Mouse (Mus musculus) induced T-regulatory cell, adult 2 months (primary cell): ENCODE results near the gene Zfp385a.
A peak's percentile ranks its signal among the peaks of the same experiment; 100 is the strongest.

Source experiments
- DNase-seq: peaks from one replicate; pipeline ENCODE4 v3.0.0-alpha.2; 2012; ENCODE audit warnings: low read depth

Zfp385a gene

GRCm38 (mm10) chr15:103308056-103308875, 31.6 kb downstream of the Zfp385a start:
- no peak for DNase-seq

DNA sequence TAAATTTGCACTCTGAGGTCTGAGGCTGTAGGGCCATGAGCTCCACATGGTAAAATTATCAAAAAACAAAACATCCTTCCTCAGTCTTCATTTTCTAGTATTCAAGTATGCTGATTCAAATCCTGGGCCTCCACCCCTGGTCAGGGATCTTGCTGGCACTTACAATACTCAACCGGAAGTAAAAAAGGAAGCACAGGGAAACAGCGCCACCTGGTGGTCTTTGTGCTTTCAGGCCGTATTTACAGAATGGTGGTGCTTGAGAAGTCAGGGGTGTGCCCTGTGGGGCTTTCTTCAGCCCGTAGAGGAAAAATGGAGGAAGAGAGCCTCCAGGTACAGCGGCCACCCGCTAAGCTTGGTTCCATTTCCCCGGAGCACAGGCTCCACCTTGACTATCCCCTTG, 32.8 kb downstream of the Zfp385a start:
- peak; percentile 98 for DNase-seq

DNA sequence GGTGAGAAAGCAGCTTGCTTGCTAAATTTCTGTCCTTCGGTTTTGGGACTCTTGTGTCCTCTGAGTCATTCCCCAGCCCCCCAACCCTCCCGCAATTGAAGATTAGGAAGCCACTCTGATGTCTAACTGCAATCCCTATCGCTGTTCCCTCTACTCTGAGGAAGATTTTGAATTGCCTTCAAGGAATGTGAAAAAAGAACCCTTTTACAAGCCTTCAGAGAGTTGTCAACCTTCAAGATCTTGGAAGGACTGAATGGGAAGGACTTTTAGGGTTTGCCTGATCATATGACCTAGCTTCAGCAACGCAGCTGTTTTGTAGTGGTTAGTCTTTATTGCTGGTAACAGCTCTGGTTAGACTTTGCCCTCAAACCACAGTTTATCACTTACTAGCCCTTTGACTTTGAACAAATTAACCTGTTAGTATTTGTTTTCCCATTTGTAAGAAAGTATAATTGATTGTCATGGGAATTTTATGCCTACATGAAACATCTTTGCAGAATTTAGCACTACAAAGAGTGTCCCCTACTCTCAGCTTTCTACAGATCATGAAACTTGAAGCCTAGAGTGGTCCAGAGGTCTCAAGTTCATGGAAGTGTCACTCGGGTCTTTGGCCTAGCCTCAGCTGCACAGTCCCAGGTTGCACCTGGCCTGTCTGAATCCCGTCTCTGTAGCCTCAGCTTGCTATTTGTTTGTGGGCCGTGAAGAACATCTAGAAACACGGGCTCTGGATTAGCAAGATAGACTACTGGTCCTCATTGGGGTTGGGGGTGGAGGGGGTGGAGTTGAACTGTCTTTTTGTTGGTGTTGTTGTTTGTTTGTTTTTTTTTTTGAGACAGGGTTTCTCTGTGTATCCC, 33.9 kb downstream of the Zfp385a start:
- DNase-seq: peak; percentile 32

GRCm38 (mm10) chr15:103305070-103305678, 34.7 kb downstream of the Zfp385a start:
- DNase-seq: peak; percentile 92

DNA sequence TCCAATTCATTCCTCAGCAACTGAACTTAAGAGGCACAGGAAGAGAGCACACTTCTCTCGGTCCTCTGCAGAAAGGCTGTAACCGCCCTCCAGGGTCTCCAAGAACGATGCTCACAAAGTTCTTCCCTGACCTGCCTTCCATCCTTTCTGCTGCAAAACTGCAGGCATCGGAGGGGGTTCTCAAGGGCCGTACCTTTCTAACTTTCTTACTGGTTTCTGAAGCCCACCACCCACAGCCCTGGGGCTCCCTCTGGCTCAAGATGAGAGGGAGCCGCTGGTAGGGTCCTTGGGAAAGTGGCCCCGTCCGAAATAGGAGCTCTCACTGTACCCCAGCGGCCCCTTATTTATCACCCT, 35.3 kb downstream of the Zfp385a start:
- DNase-seq: peak; percentile 45

DNA sequence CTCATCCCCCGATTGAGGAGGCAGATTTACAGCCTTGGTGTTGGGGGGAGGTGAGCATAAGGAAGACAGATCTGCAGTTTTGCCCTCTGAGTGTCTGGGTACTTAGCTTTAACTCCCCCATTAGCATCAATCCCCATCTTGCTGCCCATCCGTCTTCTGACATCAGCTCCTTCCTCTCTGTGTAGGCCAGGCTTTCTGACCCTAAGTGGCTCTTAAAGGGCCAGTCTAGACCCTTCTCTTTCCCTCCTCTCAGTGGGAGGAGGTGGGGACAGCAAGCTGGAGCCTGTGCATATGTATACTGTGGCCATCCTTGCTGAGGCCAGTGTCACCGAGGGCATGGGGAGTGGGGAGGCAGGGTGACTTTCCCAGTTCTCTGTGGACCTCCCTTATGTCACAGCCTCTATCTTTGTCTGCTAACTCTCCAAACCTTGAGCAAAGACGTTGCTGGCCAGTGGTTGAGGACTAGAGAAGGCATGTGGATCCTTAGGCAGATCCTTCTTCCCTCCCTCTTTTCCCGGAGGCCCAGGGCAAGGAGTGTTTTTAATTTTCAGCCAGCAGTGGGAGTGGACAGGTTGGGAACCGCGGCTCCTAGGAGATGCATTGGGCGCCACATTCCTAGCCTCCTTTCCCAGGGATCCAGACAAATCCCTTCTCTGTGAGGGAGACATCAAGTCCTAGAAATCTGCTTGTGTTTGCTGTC, 35.8 kb downstream of the Zfp385a start:
- DNase-seq: no peak

GRCm38 (mm10) chr15:103302341-103303021, 37.4 kb downstream of the Zfp385a start:
- no peak for DNase-seq

DNA sequence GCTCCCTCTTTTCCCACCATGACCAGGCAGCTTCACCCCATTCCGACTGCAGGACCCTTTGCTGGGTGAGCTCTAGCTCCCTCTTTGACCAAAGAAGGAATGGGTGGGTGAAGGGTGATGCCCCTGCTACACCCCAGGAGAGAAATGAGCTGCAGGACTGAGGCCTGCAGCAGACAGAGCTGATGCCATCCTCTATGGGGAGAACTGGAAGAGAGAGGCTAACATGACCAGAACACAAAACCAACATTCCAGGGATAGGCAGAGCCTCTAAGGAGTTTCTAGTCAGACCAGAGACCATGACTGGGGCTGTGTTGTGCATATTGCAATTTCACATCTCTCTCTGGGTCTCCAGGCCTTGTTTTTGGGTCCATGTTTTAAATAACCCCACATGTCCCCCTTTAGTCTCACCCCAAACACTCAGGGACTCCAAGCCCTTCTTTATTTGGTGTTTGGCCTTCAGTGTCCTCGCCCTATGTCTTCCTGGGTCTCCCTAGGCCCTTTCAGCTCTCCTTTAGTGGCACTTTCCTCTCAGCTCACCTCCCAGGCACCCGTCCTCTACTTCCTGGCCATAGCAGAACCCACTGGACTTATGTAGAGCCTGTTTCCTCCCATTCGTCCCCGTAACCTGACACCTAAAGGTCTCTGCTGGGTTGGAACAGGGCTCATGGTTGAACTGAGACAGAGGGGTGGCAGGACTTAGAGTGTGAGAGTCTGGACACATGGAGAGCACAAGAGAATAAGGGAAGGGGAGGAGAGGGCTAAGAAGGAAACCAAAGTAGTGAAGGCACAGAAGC, 38.1 kb downstream of the Zfp385a start:
- DNase-seq: no peak

DNA sequence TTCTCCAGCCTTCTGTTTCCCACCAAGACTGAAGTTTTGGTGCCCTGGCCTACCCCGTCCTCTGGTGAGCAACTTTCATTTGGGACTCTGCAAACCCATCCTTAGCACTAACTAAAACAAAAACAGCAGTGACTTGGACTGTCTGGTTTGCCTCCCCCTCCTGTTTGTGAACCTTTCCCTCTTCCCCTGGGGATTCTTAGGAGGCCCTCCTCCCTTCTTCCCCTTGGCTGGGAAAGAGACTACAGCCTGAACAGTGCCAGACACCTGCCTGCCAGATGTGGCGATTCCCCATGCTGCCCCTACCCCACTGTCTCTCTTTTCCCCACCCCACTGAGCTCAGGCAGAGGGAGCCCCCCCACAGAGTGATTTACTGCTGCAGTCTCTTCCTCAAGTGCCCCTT, 38.8 kb downstream of the Zfp385a start:
- no peak for DNase-seq

- DNase-seq: no peak
Measured at GRCm38 (mm10) chr15:103300560-103300959, 39.3 kb downstream of the Zfp385a start.

GRCm38 (mm10) chr15:103300067-103300471, 39.8 kb downstream of the Zfp385a start:
- DNase-seq: no peak

DNA sequence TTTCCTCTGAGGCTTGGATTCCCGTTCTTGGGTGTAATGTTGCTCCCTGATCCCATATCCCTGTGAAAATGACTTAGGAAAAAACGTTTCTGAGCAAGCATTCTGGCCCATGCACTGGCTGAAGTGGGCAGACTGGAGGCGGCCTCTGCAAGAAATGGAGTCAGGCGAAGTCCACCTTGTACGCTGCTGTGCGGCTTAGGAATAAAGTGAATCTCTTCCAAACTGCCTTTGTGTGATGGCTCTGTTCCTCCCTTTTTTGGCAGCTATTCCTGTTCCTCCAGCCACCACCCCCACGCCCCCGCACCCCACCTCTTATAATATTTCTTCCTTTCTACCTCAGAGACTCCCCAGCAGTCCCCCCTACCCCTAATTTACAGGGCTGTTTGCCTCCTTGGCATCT, 40.2 kb downstream of the Zfp385a start:
- no peak for DNase-seq

- DNase-seq: no peak
Measured at GRCm38 (mm10) chr15:103298861-103299616, 40.9 kb downstream of the Zfp385a start.

DNA sequence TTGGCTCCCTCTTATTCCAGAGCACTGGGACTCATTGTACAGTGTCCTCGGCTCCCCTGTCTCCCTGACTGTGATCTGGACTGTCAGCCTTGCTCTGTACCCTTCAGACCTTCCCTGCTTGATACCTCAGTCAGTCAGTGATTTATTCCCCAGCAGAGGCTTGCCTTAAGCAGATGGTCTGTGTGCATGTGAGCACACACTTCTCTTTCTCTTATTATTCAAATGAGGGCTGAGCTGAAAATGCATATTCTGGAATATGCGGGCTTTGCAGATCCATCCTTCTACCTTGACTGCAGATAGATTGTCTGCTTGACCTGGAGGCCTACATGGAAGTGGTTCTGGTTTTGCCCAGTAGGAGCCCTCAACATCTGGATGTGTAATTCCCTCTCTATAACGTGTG, 41.9 kb downstream of the Zfp385a start:
- no peak for DNase-seq

DNA sequence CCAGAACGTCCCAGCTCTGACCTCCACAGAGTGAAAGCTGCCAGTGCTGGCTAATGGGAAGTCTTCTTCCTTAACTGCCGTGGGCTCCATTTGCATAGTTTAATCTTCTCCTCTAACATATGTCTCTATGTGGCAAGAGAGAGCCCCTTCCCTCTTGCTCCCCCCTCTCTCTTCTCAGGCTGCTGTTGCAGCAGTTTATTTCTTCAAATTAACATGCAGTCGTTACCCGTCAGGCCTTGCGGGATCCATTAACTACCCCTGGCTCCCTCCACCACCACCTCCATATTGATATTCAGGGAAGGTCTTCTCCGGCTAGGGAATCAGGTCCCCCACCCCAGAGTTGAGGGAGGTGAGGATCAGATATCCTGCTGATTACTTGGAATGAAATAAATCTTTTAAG, 42.6 kb downstream of the Zfp385a start:
- no peak for DNase-seq

DNA sequence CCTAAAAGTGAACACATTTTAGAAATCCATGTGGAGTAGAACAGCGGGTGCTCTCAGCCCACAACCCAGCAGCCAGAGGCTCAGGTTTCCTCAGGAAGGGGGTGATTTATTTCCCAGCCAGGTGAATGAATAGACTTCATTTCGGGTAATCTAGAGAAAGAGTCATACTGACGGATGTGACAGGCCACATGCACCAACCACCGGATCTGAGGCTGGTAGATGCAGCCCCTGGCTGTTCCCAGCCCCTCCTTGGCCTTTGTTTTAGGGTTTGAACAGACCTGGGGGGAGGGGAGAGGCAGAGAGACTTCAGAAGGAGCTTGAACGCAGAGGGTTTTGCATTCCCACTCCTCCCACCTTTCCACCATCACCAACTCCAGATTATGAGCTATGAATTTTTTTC, 44.0 kb downstream of the Zfp385a start:
- no peak for DNase-seq

DNA sequence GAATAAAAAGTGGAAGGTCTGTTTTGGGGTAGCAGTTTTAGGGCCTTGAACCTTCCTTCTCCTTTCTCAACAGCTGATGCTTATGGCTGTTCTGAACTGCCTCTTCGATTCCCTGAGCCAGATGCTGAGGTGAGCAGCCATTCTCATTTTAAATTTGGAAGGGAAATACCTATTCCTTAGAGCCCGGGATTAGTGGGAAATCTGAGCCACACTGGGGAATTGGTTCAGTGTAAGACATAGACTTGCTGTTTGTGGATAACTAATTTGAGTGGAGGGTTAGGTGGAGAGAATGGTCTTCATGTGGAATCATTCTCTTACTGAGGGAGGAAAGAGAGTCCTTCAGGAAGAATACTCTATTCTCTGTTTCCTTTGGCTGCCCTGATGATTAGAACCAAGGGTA, 45.2 kb downstream of the Zfp385a start:
- no peak for DNase-seq

GRCm38 (mm10) chr15:103293375-103293774, 46.5 kb downstream of the Zfp385a start:
- peak; percentile 39 for DNase-seq

DNA sequence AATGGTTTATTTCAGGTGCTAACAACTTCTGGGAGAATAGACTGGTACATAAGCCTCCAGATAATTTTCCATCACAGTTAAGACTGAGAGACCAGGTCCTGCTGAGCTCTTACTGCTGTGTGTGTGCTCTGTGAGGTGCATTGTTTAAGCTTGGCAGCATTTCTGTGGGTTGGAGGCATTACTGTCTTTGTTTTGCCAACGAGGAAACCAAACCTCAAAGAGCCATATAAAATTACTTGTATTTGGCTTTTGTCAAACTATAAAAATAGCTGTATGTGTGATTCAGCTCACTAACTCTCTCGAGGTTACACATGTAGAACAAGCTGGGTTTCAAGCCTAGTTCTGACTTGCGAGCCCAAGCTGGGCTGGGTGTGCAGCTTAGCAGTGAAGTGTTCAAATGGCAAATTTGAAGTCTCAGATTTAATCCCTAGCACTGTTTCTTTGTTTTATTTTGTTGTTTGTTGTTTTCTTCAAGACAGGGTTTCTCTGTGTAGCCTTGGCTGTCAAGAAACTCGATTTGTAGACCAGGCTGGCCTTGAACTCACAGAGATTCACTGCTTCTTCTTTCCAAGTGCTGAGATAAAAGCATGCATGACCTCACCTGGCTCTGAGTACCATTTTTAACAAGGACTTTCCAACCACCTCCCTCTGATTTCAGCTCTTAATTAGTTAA, 47.1 kb downstream of the Zfp385a start:
- DNase-seq: no peak
